Mouse (Mus musculus) sigmoid colon, adult 10 weeks (tissue): ENCODE measurements around the gene Arhgap32. TPM values are rescaled to one million over a fixed set of nuclear protein-coding genes. Genes with fewer than 3 reads are reported as not detected.

Experiments
- polyA plus RNA-seq: library from polyadenylated mRNA; stranded (reverse); fragments of 350-450 nt; fragmentation: Illumina TruSeq; extraction: RNeasy Lipid Tissue Mini Kit (QIAGEN cat#74804); gene quantifications from one replicate; pipeline ENCODE4 v1.2.3, GENCODE M21; 2014; ENCODE audit warnings: low read depth, low replicate concordance

The Arhgap32 gene
- 37.0 TPM for polyA plus RNA-seq

GRCm38 (mm10) chr9:32115786-32116185 is at the start of gene Arhgap32:
Gene Arhgap32 (plus strand): TSS chr9:32116136.

Other genes starting within 250 kb of the Arhgap32 start
- gene Barx2, start 202.7 kb upstream of the Arhgap32 start, polyA plus RNA-seq: 1.1 TPM
- gene Kcnj5, start 228.2 kb downstream of the Arhgap32 start, polyA plus RNA-seq: 0.85 TPM